23 mouse cellular contexts compared by ENCODE assay signal in genomic region chr13:96426044-96426443, GRCm38 (mm10). TPM values are rescaled to one million over a fixed set of nuclear protein-coding genes. Genes with fewer than 3 reads are reported as not detected.
DNase-seq lines count a peak whose midpoint lies in the region; ATAC-seq lines count a peak whose summit lies in the region.
"Had no signal": no experiment of that assay in that cellular context is flagged by ENCODE, and none has a peak within 500 bp of the region (broad histone marks: within the 10 kb centered on the region; RNA-seq: fewer than 3 reads in every experiment).

No protein-coding gene starts in this region.

- H3K4me1 ChIP-seq in forebrain, embryonic 13.5 days: 0 out of 2 replicates have a peak, but pooled peaks cover 7% of the 10 kb centered on the region
- no peaks in the 10 kb centered on the region for H3K4me1 ChIP-seq in forebrain, embryonic 12.5 days
- 0 out of 2 replicates have a peak, but pooled peaks cover 5% of the 10 kb centered on the region for H3K4me1 ChIP-seq in intestine, embryonic 14.5 days (replicated peaks; ENCODE audit: control insufficient read depth, insufficient read depth, low read length)
- no peaks in the 10 kb centered on the region for H3K4me1 ChIP-seq in intestine, embryonic 15.5 days (replicated peaks)
- no peaks in the 10 kb centered on the region for H3K4me1 ChIP-seq in neural tube, embryonic 14.5 days (ENCODE audit: control insufficient read depth, insufficient read depth, low read length)
- H3K4me1 ChIP-seq: midbrain, embryonic 12.5 days had no signal

- H3K36me3 ChIP-seq in forebrain, embryonic 13.5 days (ENCODE audit: poor library complexity, severe bottlenecking): no peaks in the 10 kb centered on the region
- no peaks in the 10 kb centered on the region for H3K36me3 ChIP-seq in forebrain, embryonic 12.5 days (replicated peaks)
- no peaks in the 10 kb centered on the region for H3K36me3 ChIP-seq in intestine, embryonic 14.5 days (ENCODE audit: control insufficient read depth, insufficient read depth, low read length)
- no peaks in the 10 kb centered on the region for H3K36me3 ChIP-seq in intestine, embryonic 15.5 days
- H3K36me3 ChIP-seq in neural tube, embryonic 14.5 days (ENCODE audit: control insufficient read depth, insufficient read depth, low read length): no peaks in the 10 kb centered on the region
- H3K36me3 ChIP-seq: limb, embryonic 10.5 days; midbrain, embryonic 12.5 days had no signal

- H3K4me2 ChIP-seq in forebrain, embryonic 13.5 days: no peak overlapping the region
- no peak overlapping the region for H3K4me2 ChIP-seq in forebrain, embryonic 12.5 days
- H3K4me2 ChIP-seq in intestine, embryonic 14.5 days (ENCODE audit: low read length): no peak overlapping the region
- no peak overlapping the region for H3K4me2 ChIP-seq in intestine, embryonic 15.5 days (replicated peaks)
- H3K4me2 ChIP-seq in neural tube, embryonic 14.5 days (ENCODE audit: low read depth, low read length): no peak overlapping the region
- H3K4me2 ChIP-seq: liver, embryonic 11.5 days; midbrain, embryonic 12.5 days had no signal

- peak; percentile 45 for DNase-seq in intestine, embryonic 14.5 days (ENCODE audit: low spot score)
- DNase-seq in Muller cell, postnatal 12 days (ENCODE audit: inconsistent ontology term): peak; percentile 17
- DNase-seq in right cerebral cortex, postnatal 4 days: no peak
- no peak for DNase-seq in thymus, postnatal 36 days
- DNase-seq: adrenal gland, adult 8-10 months; cerebellum, adult 18-20 months; gastrocnemius, postnatal 25 days; heart, postnatal 14 days; kidney, adult 8-10 months; kidney, postnatal 4 days; lung, adult 2 months; right cerebral cortex, postnatal 25 days; thymus, postnatal 14 days had no signal

- no peak overlapping the region for H3K4me3 ChIP-seq in forebrain, embryonic 13.5 days
- no peak overlapping the region for H3K4me3 ChIP-seq in forebrain, embryonic 12.5 days (replicated peaks)
- no peak overlapping the region for H3K4me3 ChIP-seq in intestine, embryonic 14.5 days (ENCODE audit: low read depth, low read length)
- H3K4me3 ChIP-seq in intestine, embryonic 15.5 days (replicated peaks): no peak overlapping the region
- no peak overlapping the region for H3K4me3 ChIP-seq in neural tube, embryonic 14.5 days (ENCODE audit: low read depth, low read length)
- H3K4me3 ChIP-seq: left cerebral cortex, adult 2 months; limb, embryonic 10.5 days; midbrain, embryonic 12.5 days had no signal

- H3K27me3 ChIP-seq in forebrain, embryonic 13.5 days: no peaks in the 10 kb centered on the region
- H3K27me3 ChIP-seq in forebrain, embryonic 12.5 days: no peaks in the 10 kb centered on the region
- no peaks in the 10 kb centered on the region for H3K27me3 ChIP-seq in intestine, embryonic 14.5 days (replicated peaks; ENCODE audit: control insufficient read depth, insufficient read depth, low read length)
- no peaks in the 10 kb centered on the region for H3K27me3 ChIP-seq in intestine, embryonic 15.5 days (replicated peaks)
- H3K27me3 ChIP-seq in neural tube, embryonic 14.5 days (ENCODE audit: control insufficient read depth, insufficient read depth, low read length): no peaks in the 10 kb centered on the region
- H3K27me3 ChIP-seq: midbrain, embryonic 12.5 days had no signal

- peak; percentile 69 for ATAC-seq in forebrain, embryonic 13.5 days
- ATAC-seq in forebrain, embryonic 12.5 days (ENCODE audit: low FRiP score): no peak
- no peak for ATAC-seq in intestine, embryonic 14.5 days (replicated peaks; ENCODE audit: low FRiP score, low TSS enrichment, low read depth)
- ATAC-seq in intestine, embryonic 15.5 days: no peak
- peak; percentile 38; the same call in 1 of the 2 replicates for ATAC-seq in neural tube, embryonic 14.5 days (ENCODE audit: low read depth)

- 31% methylated on average over 3 of the region's 3 CpGs for WGBS in forebrain, embryonic 13.5 days
- 28% methylated on average over 3 of the region's 3 CpGs for WGBS in forebrain, embryonic 12.5 days
- 63% methylated on average over 3 of the region's 3 CpGs for WGBS in intestine, embryonic 14.5 days
- WGBS in intestine, embryonic 15.5 days: 60% methylated on average over 3 of the region's 3 CpGs
- 47% methylated on average over 3 of the region's 3 CpGs for WGBS in neural tube, embryonic 14.5 days

- no peak overlapping the region for H3K9ac ChIP-seq in forebrain, embryonic 13.5 days
- H3K9ac ChIP-seq in forebrain, embryonic 12.5 days: no peak overlapping the region
- H3K9ac ChIP-seq in intestine, embryonic 14.5 days (ENCODE audit: low read length): no peak overlapping the region
- no peak overlapping the region for H3K9ac ChIP-seq in intestine, embryonic 15.5 days
- no peak overlapping the region for H3K9ac ChIP-seq in neural tube, embryonic 14.5 days (replicated peaks; ENCODE audit: low read depth, low read length)
- H3K9ac ChIP-seq: midbrain, embryonic 12.5 days had no signal

- H3K9me3 ChIP-seq in forebrain, embryonic 13.5 days (replicated peaks): no peaks in the 10 kb centered on the region
- H3K9me3 ChIP-seq in forebrain, embryonic 12.5 days: no peaks in the 10 kb centered on the region
- H3K9me3 ChIP-seq in intestine, embryonic 14.5 days (ENCODE audit: control insufficient read depth, low read length): no peaks in the 10 kb centered on the region
- no peaks in the 10 kb centered on the region for H3K9me3 ChIP-seq in intestine, embryonic 15.5 days
- H3K9me3 ChIP-seq in neural tube, embryonic 14.5 days (ENCODE audit: control insufficient read depth, low read length): no peaks in the 10 kb centered on the region
- H3K9me3 ChIP-seq: limb, embryonic 10.5 days; midbrain, embryonic 12.5 days had no signal

- H3K27ac ChIP-seq in forebrain, embryonic 13.5 days: no peak overlapping the region
- H3K27ac ChIP-seq in forebrain, embryonic 12.5 days: no peak overlapping the region
- no peak overlapping the region for H3K27ac ChIP-seq in intestine, embryonic 14.5 days (ENCODE audit: low read depth)
- no peak overlapping the region for H3K27ac ChIP-seq in intestine, embryonic 15.5 days
- H3K27ac ChIP-seq in neural tube, embryonic 14.5 days (ENCODE audit: low read depth, low read length): no peak overlapping the region
- H3K27ac ChIP-seq: left cerebral cortex, adult 2 months; limb, embryonic 10.5 days; macrophage; midbrain, embryonic 12.5 days; stomach, postnatal 0 days had no signal

RNA-seq across cellular contexts. Expression of gene Poc5, which starts 38.0 kb away (rescaled TPM):
- 26.7 and 28.5 TPM in 2 replicates for polyA plus RNA-seq in forebrain, embryonic 13.5 days (2015; fragmentation: Nextera tagmentation; extraction: Ambion mirVana)
- polyA plus RNA-seq in forebrain, embryonic 12.5 days (2016; fragmentation: Nextera tagmentation; extraction: Ambion mirVana): 30.6 and 32.9 TPM in 2 replicates
- polyA plus RNA-seq in intestine, embryonic 14.5 days (2014; fragmentation: Nextera tagmentation; extraction: Ambion mirVana): 14.1 and 14.7 TPM in 2 replicates
- polyA plus RNA-seq in intestine, embryonic 15.5 days (2015; fragmentation: Nextera tagmentation; extraction: Ambion mirVana): 9.1 and 12.6 TPM in 2 replicates
- polyA plus RNA-seq in neural tube, embryonic 14.5 days (2014; fragmentation: Nextera tagmentation; extraction: Ambion mirVana): 25.8 and 28.0 TPM in 2 replicates

RNA-seq across cellular contexts. Expression of gene Ankdd1b, which starts 45.0 kb away (rescaled TPM):
- not detected in 2 replicates for polyA plus RNA-seq in forebrain, embryonic 13.5 days (2015; fragmentation: Nextera tagmentation; extraction: Ambion mirVana)
- polyA plus RNA-seq in forebrain, embryonic 12.5 days (2016; fragmentation: Nextera tagmentation; extraction: Ambion mirVana): not detected in 2 replicates
- 0.16 and 0.23 TPM in 2 replicates for polyA plus RNA-seq in intestine, embryonic 14.5 days (2014; fragmentation: Nextera tagmentation; extraction: Ambion mirVana)
- polyA plus RNA-seq in intestine, embryonic 15.5 days (2015; fragmentation: Nextera tagmentation; extraction: Ambion mirVana): 0.13 and 0.14 TPM in 2 replicates
- polyA plus RNA-seq in neural tube, embryonic 14.5 days (2014; fragmentation: Nextera tagmentation; extraction: Ambion mirVana): not detected in 2 replicates
- polyA plus RNA-seq: limb, embryonic 10.5 days; macrophage; midbrain, embryonic 12.5 days had no signal

Comparison
In these comparisons a context has a peak if more than half of its experiments do, and no peak if none do; other contexts are left out.
1. ATAC-seq: peak in forebrain, embryonic 13.5 days (single experiment) and neural tube, embryonic 14.5 days (single experiment); none in forebrain, embryonic 12.5 days (single experiment), intestine, embryonic 14.5 days (single experiment) and intestine, embryonic 15.5 days (single experiment).
2. DNase-seq: peak in intestine, embryonic 14.5 days (single experiment) and Muller cell, postnatal 12 days (single experiment); none in right cerebral cortex, postnatal 4 days (single experiment) and thymus, postnatal 36 days (0 of 2).